Mouse (Mus musculus) cerebellum, postnatal 14 days (tissue): ENCODE measurements around the gene Ttc12.
A peak's percentile ranks its signal among the peaks of the same experiment; 100 is the strongest.

Experiments
- DNase-seq, 2 experiments: peaks; one replicate each; pipeline ENCODE4 v3.0.0; 2021; ENCODE audit warnings: mixed read lengths in 2 of 2

Ttc12 gene

GRCm38 (mm10) chr9:49488912-49489895 is 3.2 kb upstream of the Ttc12 start:
- DNase-seq: peak; percentile 93 to 96

GRCm38 (mm10) chr9:49488258-49488657 is 2.2 kb upstream of the Ttc12 start:
- DNase-seq: peak in 1 of 2 experiments; percentile 1

- DNase-seq: peak in 1 of 2 experiments; percentile 0
Observed at GRCm38 (mm10) chr9:49487657-49487943, 1.6 kb upstream of the Ttc12 start.

GRCm38 (mm10) chr9:49486805-49487656 is 1.0 kb upstream of the Ttc12 start:
- DNase-seq: peak in 1 of 2 experiments; percentile 3

GRCm38 (mm10) chr9:49485250-49485891 is 654 bp downstream of the Ttc12 start:
- peak; percentile 62 to 68 for DNase-seq

GRCm38 (mm10) chr9:49483316-49483715 is 2.7 kb downstream of the Ttc12 start:
- peak in 1 of 2 experiments; percentile 14 for DNase-seq

- peak in 1 of 2 experiments; percentile 0 for DNase-seq
Observed at GRCm38 (mm10) chr9:49472126-49472525, 13.9 kb downstream of the Ttc12 start.

- peak; percentile 38 to 48 for DNase-seq
Observed at GRCm38 (mm10) chr9:49470946-49471345, 15.1 kb downstream of the Ttc12 start.

- peak in 1 of 2 experiments; percentile 0 for DNase-seq
Observed at GRCm38 (mm10) chr9:49470006-49470405, 16.0 kb downstream of the Ttc12 start.

GRCm38 (mm10) chr9:49456136-49456535 is 29.9 kb downstream of the Ttc12 start:
- no peak for DNase-seq

- peak; percentile 34 to 58 for DNase-seq
Observed at GRCm38 (mm10) chr9:49452396-49452795, 33.6 kb downstream of the Ttc12 start.

- DNase-seq: no peak
Observed at GRCm38 (mm10) chr9:49450491-49450890, 35.5 kb downstream of the Ttc12 start.

- DNase-seq: no peak
Observed at GRCm38 (mm10) chr9:49442621-49443020, 43.4 kb downstream of the Ttc12 start.

GRCm38 (mm10) chr9:49427478-49427877 is 58.5 kb downstream of the Ttc12 start:
- no peak for DNase-seq

- DNase-seq: no peak
Observed at GRCm38 (mm10) chr9:49426921-49427320, 59.1 kb downstream of the Ttc12 start, which contains the start of gene Ankk1. TSS of gene Ankk1 (minus strand) at chr9:49427021.

- no peak for DNase-seq
Observed at GRCm38 (mm10) chr9:49425585-49425984, 60.4 kb downstream of the Ttc12 start.

GRCm38 (mm10) chr9:49423866-49424265 is 62.2 kb downstream of the Ttc12 start:
- peak; percentile 70 to 76 for DNase-seq

- DNase-seq: no peak
Observed at GRCm38 (mm10) chr9:49410621-49411020, 75.4 kb downstream of the Ttc12 start.

- peak; percentile 42 to 45 for DNase-seq
Observed at GRCm38 (mm10) chr9:49407028-49407427, 79.0 kb downstream of the Ttc12 start.

GRCm38 (mm10) chr9:49403711-49404110 is 82.3 kb downstream of the Ttc12 start:
- DNase-seq: no peak

- DNase-seq: no peak
Observed at GRCm38 (mm10) chr9:49396006-49396405, 90.0 kb downstream of the Ttc12 start.

GRCm38 (mm10) chr9:49392242-49392641 is 93.8 kb downstream of the Ttc12 start:
- no peak for DNase-seq
